Mouse (Mus musculus) bone marrow macrophage, adult 2 months (primary cell): ENCODE measurements around the gene Hoxc8.

Experiments used
- CTCF ChIP-seq: IDR thresholded peaks from 2 replicates; pipeline ENCODE4 v1.5.1; 2012; ENCODE audit warnings: low read depth, mild to moderate bottlenecking, low read length, moderate library complexity
- POLR2A ChIP-seq: IDR thresholded peaks from 2 replicates; pipeline ENCODE4 v1.6.1; 2012; ENCODE audit warnings: mild to moderate bottlenecking, low read depth, low read length, borderline replicate concordance

DNA sequence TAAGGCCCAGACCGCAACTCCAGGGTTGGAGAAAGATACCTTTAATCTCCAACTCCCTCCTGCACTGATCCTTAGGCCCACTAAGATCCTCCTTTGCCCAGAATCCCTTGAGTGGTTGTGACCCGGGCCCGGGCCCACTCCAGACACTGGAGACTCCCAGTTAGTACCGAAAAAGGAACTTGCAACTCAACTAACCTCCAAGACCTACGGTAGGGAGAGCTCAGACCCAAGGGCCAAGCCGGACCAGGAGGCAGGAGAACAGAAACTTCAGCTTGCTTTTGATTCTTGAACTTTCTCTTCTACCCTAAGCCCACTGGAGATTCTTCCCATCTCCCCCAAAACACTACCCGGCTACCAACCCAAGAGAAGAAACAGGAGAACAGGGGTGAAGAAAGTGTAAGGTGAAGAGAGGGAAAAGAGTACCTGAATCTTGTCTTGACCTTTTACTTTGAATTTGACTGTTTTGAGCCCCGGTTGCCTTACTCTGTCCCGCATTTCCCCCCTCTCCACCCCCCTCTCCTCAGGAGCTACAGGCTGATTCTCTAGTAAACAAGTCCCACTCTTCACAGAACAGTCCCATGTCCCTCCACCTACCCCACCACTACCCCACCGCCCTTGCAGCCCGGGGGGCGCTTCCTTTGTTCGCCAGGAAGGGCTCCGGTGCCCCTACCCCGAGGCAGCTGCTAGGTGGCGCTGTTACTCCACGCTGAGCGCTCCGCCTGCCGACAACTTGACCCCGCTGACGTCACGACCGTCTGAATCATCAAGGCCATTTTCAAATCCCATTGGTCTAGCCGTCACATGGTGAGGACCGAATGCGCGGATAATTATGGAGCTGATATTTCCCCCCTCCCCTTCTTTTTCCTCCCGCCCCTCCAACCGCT, 24.3 kb upstream of the Hoxc8 start:
- no peak for TF ChIP-seq CTCF
- TF ChIP-seq POLR2A, result no peak
